Mouse (Mus musculus) neural tube, embryonic 10.5 days (tissue): ENCODE data around the gene Slc39a11.

Source experiments
- DNase-seq: peaks from one replicate; pipeline ENCODE4 v3.0.0-alpha.2; 2017; ENCODE audit warnings: low spot score; ENCODE audit errors: extremely low spot score

Slc39a11 gene

DNA sequence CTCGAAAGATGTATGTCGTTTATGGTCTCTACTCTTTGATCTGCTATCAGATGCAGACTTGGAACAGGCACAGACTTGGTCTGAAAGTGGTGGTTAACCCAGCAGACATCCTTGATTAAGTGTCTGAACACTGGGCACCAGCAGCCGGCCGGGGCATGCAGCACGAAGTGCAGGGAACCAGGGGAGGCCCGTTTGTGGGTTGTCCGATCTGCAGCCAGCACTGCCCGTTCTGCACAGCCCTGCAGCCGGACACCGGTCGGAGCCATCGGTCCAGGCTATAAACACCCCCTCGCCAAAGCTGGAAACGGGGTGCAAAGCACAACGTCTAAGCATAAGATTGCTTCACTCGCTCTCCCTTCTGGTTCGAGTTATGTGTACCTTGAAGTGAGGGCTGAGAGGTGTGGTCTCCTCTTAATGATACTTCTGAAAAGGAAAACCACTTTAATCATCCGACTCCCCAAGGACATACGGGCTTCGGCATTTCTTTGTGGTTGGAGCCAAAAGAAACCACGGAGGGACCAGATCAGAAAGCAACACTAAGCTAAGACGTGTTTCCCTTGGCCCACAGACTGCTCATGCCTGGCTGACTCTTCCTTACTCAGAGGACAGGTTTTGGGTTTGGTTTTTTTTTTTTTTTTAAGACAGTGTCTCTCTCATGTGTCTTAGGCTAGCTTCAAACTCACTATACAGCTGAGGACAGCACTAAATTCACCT is 352.8 kb downstream of the Slc39a11 start:
- no peak for DNase-seq

DNA sequence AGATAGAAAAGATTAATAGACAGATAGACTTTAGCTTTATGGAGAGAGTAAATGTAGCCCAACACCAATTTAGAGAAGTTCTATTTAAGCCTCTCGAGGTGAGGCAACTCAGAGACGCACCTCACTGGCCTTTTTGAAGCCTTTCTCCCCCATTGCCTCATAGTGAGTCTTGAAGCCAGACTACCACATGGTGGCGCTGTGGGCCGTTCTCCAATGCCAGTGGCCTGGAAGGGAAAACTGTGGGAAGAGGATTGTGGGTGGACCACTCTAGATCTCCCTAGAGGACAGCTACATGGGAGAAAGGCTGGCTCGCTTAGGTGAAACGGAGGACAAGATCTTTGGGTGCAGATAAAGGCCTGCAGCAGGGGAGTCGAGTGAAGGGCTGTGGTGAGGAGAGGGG is 353.7 kb downstream of the Slc39a11 start:
- DNase-seq: peak; percentile 85

DNA sequence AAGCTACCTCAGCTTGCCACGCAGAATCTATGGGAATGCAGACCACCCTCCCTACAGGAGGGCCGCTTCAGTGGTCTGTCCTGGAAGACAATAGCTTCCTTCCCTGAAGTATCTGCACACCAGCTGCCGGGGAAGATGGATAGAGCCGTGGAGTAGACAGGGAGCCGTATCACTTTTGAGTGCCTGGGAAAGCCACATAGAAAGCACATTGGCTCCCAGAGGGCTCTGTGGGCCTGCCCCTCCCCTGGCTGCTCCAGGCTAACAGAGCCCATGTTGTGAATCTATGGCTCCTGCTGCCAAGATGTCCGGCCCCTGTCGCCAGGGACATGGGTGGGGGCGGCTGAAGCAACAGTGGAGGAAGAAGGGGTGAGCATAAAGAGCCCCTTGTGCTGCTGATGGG is 355.4 kb downstream of the Slc39a11 start:
- DNase-seq: no peak

DNA sequence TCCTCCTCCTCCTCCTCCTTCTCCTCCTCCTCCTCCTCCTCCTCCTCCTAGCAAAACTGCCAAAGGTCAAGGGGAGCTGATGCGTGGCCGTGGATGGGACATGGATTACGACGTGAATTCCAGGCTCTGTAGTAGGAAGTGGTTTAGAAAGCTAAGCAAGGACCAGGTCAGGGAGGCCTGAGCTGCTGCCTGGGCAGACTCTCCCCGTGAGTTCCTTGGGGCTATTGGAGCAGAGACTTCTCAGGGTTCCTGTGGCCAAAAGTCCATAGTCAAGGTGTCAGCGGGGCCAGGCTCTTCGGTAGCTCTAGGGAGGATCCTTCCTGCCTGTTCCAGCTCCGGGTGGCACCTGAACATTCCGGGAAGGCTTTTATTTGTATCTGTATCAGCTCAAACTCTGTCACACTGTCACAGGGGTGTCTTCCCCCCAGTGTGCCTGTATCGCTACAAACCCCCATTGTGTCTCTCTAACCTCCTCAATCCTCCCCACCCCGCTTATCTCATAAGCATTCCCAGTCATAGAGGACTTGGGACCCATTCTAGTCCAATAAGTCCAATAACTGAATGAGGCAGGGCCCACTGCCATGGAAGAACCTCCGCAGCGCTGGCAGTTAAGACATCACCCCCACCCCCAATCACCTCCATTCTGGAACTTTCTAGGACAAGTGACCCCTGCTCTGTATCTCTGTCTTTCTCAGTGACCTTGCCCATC is 356.8 kb downstream of the Slc39a11 start:
- no peak for DNase-seq

DNA sequence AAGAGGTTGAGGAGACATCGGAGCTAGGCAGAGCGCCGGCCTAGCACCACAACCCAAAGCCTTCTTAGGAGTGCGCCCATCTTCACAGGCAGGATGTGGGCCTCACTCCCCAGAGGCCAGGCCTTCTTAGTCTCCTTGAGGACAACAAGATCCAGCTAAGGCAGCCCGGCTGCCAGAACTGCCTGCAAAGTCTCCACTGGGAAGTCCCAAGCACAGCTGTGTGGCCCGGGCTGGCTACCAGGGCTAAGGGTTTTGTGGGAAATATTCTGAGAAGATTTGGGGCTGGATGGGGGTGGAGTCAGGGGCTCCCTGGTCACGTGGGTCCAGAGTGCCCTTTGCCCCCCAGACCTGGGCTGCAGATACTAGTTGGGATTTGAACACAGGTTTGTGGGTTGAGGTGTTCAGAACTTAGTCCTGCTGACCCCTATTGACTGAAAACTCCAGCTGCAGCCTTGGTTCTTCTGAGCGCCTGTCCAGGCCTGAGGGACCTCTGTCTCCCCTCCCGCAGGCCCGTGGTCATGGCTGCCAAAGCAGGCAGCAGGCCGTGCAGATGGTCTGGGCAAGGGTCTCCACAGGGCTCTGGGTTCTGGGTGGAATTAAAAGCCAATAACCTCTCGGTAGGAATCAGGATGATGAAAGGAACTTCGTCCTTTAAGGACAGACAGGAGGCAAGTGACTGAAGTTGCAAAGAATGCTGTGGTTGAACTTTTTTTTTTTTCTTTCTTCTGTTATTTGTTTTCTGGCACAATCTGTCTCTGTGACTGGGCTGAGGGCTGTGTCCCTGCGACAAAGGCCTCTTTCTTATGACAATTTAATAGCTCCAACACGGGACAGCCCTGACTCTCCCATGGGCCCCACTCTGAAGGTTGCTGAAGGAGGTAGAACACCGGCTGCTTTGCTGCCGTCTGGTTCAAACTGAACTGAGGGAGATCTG is 357.8 kb downstream of the Slc39a11 start:
- peak; percentile 41 for DNase-seq

DNA sequence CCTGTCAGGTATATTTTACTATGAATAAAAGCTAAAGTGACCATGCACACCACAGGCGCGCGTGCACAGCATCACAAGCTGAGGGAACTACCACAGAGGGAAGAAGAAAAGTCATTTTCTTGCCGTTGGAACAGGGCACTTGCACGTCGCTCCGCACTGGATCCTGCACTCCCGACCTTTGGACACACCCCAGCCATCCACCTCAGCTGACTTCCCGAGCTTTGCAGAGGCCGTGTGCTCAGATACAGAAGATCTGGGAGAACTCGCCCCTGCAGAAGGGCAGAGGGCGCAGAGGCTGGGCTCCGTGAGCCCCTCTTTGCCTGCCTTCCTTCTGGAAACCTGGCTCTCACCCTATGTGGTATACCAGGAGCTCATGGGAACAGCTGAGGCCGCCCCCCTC is 359.0 kb downstream of the Slc39a11 start:
- no peak for DNase-seq

DNA sequence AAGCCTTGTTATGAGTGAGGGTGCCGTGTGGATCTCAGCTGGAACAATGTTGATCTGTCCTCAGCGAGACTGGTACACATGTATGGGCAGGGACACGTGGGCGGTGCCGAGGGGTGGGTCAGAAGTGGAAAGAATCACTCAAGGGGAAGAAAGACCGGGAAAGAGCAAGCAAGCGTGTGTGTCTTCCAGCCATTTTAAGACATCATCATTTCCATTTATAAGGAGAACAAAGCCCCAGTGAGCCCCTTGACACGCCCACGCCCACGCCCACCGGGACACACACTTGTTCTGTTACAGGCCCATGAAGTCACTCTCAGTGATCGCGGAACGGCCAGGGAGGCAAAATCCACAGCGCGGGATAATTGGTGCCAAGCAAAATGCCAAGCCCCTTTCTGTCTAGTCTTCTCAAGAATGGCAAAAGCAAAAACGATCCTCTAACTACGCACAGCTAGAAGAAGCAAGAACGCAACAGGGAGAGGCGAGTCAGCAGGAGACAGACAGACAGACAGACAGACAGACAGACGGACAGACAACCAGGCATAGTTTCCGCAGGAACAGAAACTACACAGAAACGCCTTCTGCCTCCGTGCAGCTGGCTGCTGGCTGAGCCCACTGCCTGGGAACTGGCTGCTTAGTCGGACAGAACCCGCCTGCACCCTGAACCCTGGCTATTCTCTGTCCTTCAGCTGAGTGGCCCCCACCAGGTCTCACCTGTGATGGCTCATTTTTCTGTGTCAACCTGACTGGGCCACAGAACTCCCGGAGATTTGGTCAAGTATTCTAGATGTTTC is 364.7 kb downstream of the Slc39a11 start:
- no peak for DNase-seq

DNA sequence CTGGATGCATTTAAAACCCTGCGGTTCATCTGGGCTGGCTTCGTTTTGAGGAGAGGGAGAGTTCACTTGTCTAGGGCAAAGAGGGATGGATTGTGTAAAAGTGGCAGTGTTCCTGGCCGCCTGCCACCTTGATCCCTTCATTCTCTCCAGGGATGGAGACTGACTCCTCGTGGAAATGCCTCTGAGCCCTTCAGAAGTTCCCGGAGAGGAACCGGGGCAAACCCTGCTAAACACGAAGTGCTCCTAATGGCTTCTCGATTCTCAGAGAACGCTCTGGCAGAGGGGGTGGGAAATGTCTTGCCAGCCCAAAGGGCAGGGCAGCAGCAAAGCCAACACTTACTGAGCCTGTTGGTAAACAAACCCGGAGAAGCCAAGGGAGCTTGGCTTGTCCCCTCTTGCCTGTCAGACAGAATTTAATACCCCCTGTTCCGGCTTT is 366.5 kb downstream of the Slc39a11 start:
- DNase-seq: no peak

DNA sequence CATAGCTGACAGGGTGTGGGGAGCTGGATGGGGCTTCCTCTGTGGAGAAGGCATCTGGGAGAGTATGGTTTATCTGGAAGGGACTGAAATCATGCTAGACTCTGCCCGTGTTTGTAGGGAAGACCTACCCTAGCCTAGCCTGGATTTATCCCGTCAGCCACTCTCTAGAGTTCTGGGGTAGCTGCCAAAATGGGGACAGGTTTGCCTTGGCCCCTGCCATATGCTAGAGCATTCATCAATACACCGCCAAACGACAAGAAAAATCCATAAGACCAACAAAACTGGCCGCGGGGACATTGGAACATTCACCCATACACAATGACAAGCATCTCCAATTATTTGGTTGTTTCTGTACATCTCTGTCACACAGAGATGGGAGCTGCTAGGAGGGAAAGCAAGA is 371.6 kb downstream of the Slc39a11 start:
- no peak for DNase-seq

DNA sequence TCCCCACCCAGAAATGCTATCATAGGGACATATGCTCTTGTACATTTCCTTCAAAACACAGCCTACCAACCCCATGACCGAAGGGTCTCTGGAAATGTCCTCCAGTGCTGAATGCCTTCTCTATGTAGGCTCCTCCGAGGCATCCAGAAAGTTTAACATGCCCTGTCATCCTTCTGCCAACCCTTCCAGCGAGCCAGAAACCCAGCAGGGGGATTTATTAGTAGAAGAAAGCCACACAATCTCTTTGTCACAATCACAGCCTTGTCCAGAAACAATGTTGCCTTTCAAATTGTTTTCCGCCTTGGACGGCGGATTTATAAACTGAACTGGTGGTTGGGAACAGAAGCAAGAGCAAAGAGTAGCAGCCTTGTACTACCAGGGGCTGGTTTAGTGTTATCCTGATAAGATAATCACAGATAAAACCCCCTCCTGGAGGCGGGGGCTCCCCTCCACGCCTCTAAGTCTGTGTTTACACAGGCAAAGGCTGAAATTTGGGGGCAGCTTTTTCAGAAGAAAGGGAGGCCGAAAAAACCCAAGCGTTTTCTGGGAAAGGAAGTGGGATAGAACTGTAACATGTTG is 372.8 kb downstream of the Slc39a11 start:
- no peak for DNase-seq

DNA sequence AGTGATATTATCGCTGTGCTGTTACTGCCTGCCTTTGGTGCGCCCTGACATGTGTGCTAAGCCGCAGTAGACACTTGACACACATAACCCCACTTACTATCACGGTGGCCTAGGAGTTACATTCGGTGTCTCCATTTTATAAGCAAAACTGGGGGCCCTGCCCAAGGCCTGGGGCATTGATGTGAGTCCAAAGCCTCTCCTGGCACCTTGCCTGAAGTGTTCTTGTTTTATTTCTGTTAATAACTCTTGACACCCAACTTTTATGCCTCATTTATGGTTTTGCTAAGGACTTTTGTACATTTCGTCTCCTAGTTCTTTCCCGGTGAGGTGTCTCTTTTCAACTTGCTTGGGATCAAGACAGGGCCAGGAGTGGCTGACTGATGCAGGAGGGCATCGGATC is 373.4 kb downstream of the Slc39a11 start:
- no peak for DNase-seq

DNA sequence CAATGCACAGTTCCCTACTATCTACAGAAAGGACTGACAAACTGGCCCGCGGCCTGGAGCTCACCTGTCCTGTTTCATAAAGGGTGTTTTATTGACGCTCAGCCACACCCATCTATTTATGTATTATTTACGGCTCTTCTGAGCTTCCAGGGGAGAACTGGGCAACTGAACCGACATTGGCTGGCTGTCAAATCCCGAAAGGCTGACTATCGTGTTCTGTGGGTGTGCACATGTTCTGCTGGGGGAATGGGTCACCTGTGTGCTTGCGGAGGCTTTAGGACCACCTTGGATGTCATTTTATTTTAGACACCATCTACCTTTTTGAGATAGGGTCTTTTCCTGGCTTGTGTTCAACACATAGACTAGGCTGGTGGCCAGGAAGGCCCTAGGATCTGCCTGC is 375.8 kb downstream of the Slc39a11 start:
- no peak for DNase-seq

DNA sequence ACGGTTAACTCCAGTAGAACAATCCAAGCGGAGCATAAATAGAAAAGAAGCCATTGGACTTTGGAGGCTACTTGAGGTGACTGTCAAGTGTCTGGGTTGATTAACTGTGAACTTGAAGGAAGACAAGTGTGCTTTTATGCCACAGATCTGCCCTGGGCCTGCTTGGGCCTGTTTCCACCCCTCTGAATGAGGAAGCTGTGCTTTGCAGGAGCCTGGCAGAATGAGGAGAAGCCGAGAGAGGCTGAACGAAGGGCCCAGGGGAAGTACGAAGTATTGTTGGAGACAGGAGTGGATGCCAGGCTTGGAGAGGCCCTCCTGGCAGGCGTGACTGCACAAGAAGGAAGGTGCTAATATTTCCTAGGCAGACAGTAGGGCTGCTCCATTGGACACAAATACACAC is 378.0 kb downstream of the Slc39a11 start:
- no peak for DNase-seq

DNA sequence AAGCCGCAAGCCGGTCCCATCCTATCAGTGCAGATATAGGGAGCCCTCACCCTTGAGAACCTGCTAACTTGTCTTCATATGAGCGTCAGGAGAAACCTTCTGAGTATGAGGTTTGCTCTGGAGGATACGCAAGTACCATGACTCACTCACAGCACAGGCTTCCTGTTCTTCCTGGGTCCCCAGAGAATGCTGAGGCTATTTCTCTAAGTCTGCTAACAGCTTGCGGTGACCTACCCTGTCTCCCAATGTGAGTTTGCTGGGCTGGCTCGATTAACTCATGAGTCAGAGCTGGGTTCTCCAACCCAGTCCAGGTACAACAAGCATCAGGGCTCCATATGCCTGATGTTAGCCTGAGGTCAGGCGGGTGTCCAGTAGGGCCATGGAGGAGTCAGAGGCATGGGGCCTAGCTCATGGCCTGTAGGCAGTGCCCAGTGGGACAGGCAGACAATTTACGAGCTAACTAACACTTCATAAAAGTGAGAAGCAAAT is 381.0 kb downstream of the Slc39a11 start:
- no peak for DNase-seq

DNA sequence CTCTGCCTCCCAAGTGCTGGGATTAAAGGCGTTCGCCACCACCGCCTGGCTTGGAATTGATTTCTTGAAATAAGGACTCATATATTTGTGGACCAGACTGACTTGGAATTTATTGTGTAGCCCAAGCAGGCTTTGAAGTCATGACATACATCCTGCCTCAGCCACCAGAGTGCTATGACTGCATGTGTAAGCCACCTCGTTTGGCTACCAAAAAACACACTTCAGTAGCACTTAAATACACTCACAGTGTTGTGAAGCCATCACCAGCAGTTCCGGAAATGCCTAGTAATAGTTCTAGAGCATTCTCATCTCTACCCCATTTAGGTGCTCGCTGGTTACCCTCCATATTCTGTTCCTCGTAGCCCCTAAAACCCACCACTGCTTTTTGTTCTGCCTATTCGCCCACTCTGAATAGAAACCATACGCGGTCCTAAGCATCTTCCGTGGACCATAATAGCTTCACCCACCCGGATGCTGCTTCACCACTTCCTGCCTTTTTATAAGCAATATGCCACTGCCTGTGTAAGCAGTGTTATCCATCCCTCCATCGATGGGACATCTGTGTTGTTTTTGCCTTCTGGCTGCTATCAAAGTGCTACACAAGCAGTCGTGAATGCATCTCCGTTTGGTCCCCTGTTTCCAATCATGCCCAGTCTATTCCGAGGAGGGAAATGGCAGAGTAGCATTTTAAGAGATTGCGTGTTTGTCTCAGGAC is 382.2 kb downstream of the Slc39a11 start:
- DNase-seq: no peak

DNA sequence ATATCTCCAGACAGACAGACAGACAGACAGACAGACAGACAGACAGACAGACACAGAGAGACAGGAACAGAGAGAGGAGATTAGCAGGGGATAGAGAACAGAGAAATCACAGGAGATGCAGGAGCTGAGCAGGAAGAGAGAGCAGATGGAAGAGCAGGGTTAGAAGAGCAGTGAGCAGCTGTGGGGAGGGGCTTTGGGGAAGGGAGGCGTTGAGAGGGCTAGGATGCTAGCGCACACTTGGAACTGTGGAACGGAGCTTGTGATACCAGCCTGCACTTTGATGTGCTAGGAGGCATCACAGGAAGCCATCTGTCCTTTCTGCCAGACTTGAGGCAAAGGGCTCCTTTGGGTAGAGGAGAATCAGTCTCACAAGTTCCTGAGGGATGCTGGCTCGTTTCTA is 383.2 kb downstream of the Slc39a11 start:
- no peak for DNase-seq

DNA sequence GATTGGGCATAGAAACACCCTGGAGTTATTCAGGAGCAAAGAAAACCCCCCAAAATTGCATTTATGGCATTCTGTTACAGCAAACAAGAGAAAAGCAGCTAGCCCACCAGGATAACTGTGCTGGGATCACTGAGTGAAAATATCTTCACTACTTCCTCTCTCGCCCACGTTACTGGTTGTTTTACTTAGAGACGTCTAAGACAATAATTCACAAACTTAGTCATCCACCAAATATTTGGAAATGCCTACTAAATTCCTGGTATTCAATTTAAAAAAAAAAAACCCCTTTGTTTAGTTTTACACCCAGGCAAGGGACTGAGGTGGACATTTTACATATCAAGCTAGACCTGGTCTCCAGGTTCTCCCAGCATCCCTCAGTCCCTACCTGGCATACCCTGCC is 384.3 kb downstream of the Slc39a11 start:
- DNase-seq: no peak

DNA sequence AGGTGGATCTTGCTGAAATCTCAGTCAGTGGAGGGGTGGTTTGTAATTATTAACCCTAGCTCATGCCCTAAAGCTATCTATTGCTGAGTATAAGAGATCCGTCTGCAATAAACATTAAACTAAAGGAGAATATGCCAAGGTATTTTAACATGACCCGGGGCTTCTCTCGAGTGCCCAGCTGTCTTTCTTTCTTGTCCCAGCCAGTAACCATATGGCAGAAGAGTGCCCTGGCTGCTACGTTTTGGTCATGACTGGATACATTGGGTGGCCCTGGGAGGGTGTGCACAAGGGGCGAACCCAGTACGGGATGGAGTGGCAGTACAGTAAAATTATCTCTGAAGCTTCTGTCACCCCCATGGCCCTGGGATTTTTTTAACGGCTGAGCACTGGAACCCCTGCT is 385.9 kb downstream of the Slc39a11 start:
- DNase-seq: no peak

DNA sequence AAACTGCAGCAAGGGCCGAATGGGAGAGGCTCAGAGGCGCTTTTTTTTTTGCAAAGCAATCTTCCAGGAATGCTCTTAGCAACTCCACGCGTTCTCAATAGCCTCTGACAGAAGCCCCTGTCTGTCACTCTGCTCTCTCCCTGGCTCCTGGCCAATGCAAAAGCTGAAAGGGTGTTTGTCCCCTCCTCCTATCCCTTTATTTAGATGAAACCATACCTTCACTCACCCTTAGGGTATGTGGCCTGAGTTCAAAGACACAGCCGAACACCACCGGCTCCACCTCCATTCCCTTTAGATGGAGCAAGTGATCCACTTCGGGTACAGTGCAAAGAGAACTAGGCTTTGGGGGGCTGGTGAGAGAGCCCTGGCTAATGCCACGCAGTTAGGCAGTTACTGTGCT is 387.8 kb downstream of the Slc39a11 start:
- no peak for DNase-seq

DNA sequence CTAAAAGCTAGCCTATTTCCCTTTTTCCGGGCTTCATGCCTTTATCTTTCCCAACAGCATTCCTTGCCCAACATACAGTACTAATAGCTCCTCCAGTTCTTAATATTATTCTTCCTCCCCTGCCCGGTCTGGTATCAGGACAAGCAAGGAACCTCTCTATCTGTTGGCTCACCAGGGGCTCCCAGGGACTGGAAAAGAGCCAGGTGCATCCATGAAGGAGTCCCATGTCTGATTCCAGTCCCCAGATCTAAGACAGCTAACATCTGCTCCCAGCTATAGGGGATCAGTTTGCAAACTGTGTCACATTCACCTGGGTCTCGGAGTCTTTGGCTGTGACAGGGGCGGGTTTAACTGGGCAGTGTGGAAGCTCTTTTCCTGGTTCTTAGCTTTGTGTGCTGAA is 388.5 kb downstream of the Slc39a11 start:
- DNase-seq: no peak
